Mouse (Mus musculus): Measurements from ENCODE around the gene Ntn3. TPM values are rescaled to one million over a fixed set of nuclear protein-coding genes. Genes with fewer than 3 reads are reported as not detected.

Ntn3 gene
- 0.23 and 0.82 TPM in 2 replicates for total RNA-seq (2023)

DNA sequence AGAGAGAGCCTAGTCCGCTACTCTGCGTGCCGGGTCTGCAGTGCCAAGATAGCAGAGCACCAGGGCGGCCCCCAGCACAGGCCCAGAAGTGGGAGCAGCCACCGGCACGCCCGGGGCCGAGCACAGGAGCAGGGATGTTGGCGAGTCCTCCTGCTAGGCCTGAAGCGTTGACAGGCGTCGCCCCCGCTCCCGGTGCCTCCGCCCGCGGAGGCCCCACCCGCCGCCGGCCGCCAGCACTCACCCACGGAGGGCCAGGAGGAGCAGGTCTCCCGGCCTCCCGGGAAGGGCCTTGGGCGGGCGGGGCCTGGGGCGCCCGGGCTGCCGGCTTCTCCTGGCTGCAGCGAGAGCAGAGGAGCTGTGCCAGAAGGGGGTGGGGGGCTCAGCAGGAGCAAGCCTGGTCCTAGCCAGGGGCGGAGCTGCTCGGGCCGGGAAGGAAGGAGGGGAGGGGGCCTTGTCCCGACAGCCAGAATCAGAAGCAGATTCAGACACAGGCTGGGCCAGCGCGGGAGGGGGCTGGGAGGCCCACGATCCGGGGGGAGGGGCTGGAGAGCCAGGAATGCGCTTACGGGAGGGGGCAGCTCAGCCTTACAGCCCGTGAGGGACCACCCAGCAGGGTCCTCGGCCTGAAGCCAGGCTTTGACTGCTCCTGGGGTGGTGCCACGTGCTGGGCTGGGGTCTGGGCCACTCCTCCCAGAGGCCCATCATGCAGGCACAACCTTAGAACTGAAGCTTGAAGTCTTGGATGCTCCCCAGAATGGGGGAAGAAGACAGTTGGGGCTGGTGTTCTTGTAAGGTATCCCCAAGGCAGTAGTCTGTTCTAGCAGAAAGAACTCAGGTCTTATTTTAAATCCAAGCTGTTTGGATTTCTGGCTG is at the start of gene Ntn3:
Ntn3 (minus strand) TSS at position 489 of the 873 bp plus-strand sequence.

DNA sequence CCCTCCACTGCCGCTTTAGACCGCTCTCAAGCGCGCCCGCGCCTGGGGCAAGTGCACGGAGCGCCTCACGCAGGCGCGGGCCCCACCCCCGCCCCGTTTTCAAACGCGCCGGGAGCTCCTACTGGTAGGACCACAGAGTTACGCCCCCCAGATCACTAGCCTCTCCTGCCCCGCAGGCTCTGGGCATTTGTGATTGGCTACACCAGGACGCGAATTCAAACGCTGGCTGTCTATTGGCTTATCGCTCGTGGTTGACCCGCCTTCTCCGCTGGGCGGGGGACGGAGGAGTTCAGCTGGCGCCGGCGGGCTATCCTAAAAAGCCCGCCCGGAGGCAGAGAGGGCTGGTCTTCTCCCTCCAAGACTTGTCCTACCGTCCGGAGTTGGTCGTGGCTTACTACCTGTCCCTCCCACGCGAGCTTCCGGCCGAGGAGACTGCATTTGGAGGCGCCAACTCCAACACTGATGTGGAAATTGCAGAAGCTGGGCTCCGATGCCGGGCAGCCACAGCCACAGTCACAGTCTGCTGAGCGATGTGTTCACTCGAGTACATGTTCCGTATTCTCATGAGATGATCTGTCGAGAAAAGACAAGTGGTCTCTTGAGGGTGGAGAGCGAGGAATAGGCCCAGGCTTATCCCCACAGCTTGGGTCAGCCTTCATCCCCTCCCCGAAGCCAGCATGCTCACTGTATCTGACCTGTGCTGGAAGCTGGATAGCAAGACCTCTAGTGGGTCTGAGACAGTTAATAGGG is 42.2 kb upstream of the Ntn3 start, which contains the start of gene Ccnf:
Ccnf (minus strand) TSS at position 165 of the 750 bp plus-strand sequence.

DNA sequence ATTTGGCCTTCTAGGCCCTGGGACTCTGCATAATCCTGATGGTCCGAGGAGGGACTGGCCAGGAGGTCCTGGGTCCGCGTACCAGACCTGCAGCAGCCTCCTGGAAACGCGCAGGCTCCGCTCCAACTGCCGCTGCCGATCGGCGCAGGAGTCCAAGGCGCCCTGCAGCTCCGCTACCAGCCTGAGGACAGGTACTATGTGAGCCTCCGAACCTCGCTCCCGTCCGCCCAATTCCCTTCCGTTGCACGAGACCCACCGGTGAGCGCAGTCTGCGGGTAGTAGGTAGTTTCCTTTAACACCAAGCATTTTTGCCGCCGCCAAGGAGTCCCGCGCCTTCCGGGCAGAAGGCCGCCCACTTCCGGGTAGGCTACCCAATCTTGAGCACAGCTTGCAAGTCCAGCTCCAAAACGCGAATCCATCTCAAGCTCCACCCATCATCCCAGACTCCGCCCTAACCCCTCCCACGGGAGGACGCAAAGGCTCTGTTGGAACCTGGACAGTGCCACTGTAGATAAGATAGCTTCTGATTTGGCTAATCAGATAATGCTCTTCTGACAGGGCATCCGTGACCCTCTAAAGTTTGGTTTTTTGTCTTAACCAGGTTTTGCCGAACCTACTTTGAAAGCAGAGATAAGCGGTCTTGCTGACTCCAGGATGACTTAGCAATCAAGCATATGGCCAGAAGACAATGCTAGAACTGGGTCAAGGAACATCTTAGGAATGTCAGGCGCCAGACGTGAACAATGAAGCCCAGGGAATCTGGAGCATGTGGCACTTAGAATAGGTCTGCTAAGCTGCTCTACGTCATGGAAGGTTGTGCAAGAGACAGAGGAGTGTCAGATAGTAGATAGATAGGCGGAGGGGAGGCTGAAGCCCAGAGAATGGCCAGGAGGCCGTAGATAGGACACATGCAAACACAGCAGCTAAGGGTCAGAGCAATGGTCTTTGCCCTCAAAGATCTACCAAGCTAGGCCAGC is 11.4 kb upstream of the Ntn3 start, which contains the start of gene Tedc2:
Tedc2 (minus strand) TSS at position 417 of the 977 bp plus-strand sequence.

DNA sequence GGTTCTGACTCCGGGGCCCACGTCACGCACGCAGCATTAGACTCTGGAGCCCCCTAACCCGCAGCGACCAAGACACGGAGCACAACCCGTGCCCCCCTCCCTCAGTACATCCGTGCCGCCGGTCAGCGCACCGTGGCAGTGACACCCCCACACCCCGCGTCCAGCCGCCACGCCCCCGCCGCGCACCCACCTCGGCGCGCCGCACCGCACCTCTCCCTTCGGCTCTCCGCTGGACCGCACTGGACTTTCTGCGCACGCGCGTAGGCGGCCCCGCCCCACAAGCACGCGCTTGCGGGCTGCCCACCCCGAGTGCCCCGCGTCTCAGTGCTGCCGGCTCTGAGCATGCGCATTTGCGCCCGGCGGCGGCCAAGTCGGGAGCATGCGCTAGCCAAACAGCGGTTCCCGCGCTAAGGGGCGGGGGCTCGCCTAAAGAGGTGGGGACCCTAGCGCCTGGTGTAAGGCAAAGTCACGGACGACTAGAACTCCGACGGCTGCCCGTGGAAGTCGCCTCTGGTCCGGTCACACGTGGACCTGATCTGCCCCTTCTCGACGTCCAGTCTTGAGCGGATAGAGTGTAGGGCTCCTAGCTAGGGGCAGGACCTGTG is 3.9 kb downstream of the Ntn3 start, which contains the start of gene Tbc1d24:
Tbc1d24 (minus strand) TSS at position 279 of the 605 bp plus-strand sequence.

DNA sequence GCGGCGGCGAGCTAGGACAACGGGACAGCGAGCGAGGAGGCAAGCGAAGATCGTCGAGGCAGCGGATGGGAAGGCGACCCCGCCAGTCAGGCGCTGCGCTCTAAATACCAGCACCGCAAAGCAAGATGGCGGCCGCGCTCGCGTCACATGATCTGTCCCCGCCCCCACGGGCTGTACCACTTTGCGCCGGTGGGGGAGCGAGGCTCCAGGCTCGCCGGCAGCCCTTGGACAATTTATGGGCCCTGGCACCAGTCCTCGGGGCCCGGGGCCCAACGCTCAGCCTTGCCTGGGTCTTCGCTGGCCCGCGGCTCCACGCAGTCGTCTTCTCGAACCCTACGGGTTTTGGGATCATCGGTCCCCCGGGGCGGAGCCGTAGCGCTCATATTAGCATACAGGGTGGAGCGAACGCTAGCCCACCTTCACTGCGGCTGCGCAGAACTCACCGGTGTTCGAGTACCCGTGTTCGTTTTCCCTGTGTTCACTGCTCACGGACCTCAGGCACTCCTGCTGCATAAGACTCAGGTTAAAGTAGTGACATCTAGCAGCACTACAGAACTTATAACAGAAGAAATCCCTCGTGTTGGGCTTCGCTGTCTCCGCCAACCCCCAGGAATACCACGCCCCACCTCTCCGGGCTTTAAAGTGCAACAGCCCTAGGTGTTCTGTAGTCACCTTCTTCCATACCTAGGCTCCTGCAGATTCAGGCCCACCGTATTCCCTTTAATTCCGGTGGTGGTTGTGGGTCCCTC is 39.8 kb downstream of the Ntn3 start, which contains the start of gene Atp6v0c:
Atp6v0c (minus strand) TSS at position 386 of the 749 bp plus-strand sequence.

DNA sequence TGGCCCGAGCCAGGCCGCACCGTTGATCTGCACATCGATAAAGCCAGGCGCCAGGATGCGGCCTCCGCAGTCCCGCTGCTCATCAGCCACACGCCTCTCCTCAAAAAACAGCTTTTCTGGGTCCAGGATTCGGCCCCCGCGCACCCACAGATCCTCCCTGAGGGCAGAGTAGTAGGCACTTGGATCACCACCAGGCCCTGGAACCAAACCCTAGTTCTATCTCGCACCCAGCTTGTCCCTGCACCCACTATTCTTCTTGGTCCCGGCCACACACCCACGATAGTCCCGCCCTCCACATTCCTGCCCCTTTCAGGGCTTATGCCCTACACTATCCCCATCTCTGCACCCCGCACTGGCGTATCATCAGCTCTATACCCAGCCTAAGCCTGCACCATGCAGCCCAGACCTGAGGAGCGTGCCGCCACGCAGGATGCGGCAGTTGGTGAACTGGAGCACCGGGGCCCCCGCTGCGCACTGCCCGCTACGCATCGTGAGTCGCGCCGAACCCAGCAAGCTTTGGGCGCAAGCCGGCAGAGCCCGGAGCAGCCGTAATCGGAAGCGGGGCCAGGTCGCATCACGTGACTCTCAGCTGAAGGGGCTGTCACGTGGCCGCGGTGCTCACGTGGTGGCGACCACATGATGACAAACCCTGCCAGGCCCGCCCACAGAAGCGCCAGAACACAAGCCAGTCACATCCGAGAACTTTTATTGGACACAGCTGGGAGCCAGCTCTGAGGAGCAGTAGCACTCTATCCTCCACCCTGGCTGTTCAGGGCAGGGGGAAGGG is 46.0 kb downstream of the Ntn3 start, which contains the start of gene Amdhd2:
Amdhd2 (minus strand) TSS at position 591 of the 787 bp plus-strand sequence.

Other genes with a start within 250 kb of the Ntn3 start
- not detected in 2 replicates for gene Prss30, start 229.0 kb downstream of the Ntn3 start, total RNA-seq (2023)
- gene Prss22, start 211.4 kb downstream of the Ntn3 start, total RNA-seq (2023) = not detected in 2 replicates
- not detected in 2 replicates for gene Prss27, start 171.4 kb downstream of the Ntn3 start, total RNA-seq (2023)
- gene Kctd5, start 136.0 kb downstream of the Ntn3 start, total RNA-seq (2023) = 13.0 and 13.8 TPM in 2 replicates
- gene Pdpk1, start 58.6 kb downstream of the Ntn3 start, total RNA-seq (2023) = 41.2 and 57.5 TPM in 2 replicates
- 64.2 and 79.3 TPM in 2 replicates for gene Amdhd2, start 45.8 kb downstream of the Ntn3 start, total RNA-seq (2023)
- 421 and 428 TPM in 2 replicates for gene Atp6v0c, start 39.8 kb downstream of the Ntn3 start, total RNA-seq (2023)
- 9.4 and 13.1 TPM in 2 replicates for gene Tbc1d24, start 4.0 kb downstream of the Ntn3 start, total RNA-seq (2023)
- 9.4 and 12.1 TPM in 2 replicates for gene Tedc2, start 11.3 kb upstream of the Ntn3 start, total RNA-seq (2023)
- 48.8 and 75.2 TPM in 2 replicates for gene Ccnf, start 42.0 kb upstream of the Ntn3 start, total RNA-seq (2023)
- 0.14 and 0.35 TPM in 2 replicates for gene Abca17, start 141.5 kb upstream of the Ntn3 start, total RNA-seq (2023)
- gene Abca3, start 142.4 kb upstream of the Ntn3 start, total RNA-seq (2023) = 25.4 and 25.7 TPM in 2 replicates
- gene Rnps1, start 205.0 kb upstream of the Ntn3 start, total RNA-seq (2023) = 61.1 and 89.8 TPM in 2 replicates
- 9.7 and 10.9 TPM in 2 replicates for gene Eci1, start 217.1 kb upstream of the Ntn3 start, total RNA-seq (2023)
- 1.7 and 2.2 TPM in 2 replicates for gene Dnase1l2, start 233.6 kb upstream of the Ntn3 start, total RNA-seq (2023)

All from neutrophil, adult 65 days (primary cell).